8 mouse cellular contexts compared by ENCODE assay signal in the genomic region with DNA sequence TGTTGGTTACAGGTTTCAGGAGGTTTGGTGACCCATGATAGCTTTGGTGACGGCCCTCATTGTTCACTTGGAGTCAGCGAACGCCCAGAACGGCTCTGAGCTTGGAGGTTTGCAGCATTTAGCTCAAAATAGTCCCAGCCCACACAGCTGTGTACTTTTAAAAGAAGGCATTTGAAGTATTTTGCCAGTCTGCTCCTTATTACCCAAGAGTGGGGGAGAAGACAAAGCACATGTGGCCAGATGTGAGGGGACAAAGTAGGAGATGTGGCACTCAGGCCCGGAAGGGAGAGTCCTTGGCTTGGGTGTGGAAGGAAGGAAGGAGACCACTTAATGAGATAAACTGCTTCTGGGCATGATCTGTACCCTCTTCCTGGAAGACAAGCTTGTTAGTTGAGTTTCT. TPM values are rescaled to one million over a fixed set of nuclear protein-coding genes. Genes with fewer than 3 reads are reported as not detected.
DNase-seq lines count a peak whose midpoint lies in the region; ATAC-seq and TF ChIP-seq lines count a peak whose summit lies in the region.

No protein-coding gene starts in this region.

- no peak for TF ChIP-seq EP300 in liver, embryonic 14.5 days (IDR thresholded peaks at IDR 0.05; ENCODE audit: low read depth)

- peak overlapping the region; percentile 97 for H3K27ac ChIP-seq in left cerebral cortex, adult 2 months
- H3K27ac ChIP-seq in heart, embryonic 15.5 days = 0 out of 2 replicates have a peak overlapping the region, but pooled peaks have one; percentile 10
- H3K27ac ChIP-seq in liver, embryonic 14.5 days = no peak overlapping the region
- no peak overlapping the region for H3K27ac ChIP-seq in small intestine, adult 2 months (ENCODE audit: insufficient read depth, low read depth, low read length)

- H3K4me1 ChIP-seq in heart, embryonic 15.5 days (replicated peaks) = peaks cover 44% of the 10 kb centered on the region
- no peaks in the 10 kb centered on the region for H3K4me1 ChIP-seq in liver, embryonic 14.5 days (replicated peaks; ENCODE audit: control insufficient read depth in 2 of 2, insufficient read depth in 2 of 2, low read length in 1 of 2)
- H3K4me1 ChIP-seq in small intestine, adult 2 months (ENCODE audit: control insufficient read depth, insufficient read depth, insufficient read length, low read length) = no peaks in the 10 kb centered on the region

- no peak for TF ChIP-seq CTCF in left cerebral cortex, adult 2 months (IDR thresholded peaks at IDR 0.05)
- TF ChIP-seq CTCF in liver, embryonic 14.5 days (IDR thresholded peaks at IDR 0.05; ENCODE audit: low read depth) = no peak
- no peak for TF ChIP-seq CTCF in small intestine, adult 2 months (IDR thresholded peaks at IDR 0.05; ENCODE audit: extremely low read depth, insufficient read length, insufficient replicate concordance, low read depth, low read length)

- H3K4me3 ChIP-seq in left cerebral cortex, adult 2 months = peak overlapping the region; percentile 62
- peak overlapping the region; percentile 63 for H3K4me3 ChIP-seq in heart, embryonic 15.5 days
- peak overlapping the region in 1 of 2 experiments; percentile 12; a peak in 1 of 4 replicates for H3K4me3 ChIP-seq in liver, embryonic 14.5 days (ENCODE audit: insufficient read depth in 1 of 2, low read depth in 2 of 2, low read length in 2 of 2)
- peak overlapping the region; percentile 66 for H3K4me3 ChIP-seq in small intestine, adult 2 months (ENCODE audit: low read depth, low read length)

- no peak for ATAC-seq in heart, embryonic 15.5 days (replicated peaks; ENCODE audit: insufficient number of reproducible peaks, insufficient read depth, low FRiP score, low read depth)
- ATAC-seq in liver, embryonic 14.5 days (ENCODE audit: insufficient read depth) = no peak
- no peak for ATAC-seq in erythroblast, adult 5-6 weeks (replicated peaks; ENCODE audit: low FRiP score, poor library complexity, severe bottlenecking)
- ATAC-seq in inflammation-experienced regulatory T-cells, adult 6 months = no peak

- WGBS in heart, embryonic 15.5 days = 37% methylated on average over 5 of the region's 5 CpGs
- 35% methylated on average over 5 of the region's 5 CpGs for WGBS in liver, embryonic 14.5 days (ENCODE audit: insufficient replicate concordance)
- 14% methylated on average over 5 of the region's 5 CpGs for WGBS in small intestine, adult 2 months

- H3K27me3 ChIP-seq in heart, embryonic 15.5 days = peaks cover 13% of the 10 kb centered on the region
- H3K27me3 ChIP-seq in liver, embryonic 14.5 days (ENCODE audit: control insufficient read depth, insufficient read depth, low read length) = peaks cover 26% of the 10 kb centered on the region
- H3K27me3 ChIP-seq in small intestine, adult 2 months (ENCODE audit: control insufficient read depth, insufficient read depth, low read length) = no peaks in the 10 kb centered on the region

- DNase-seq in left cerebral cortex, adult 2 months (ENCODE audit: extremely low spot score in 1 of 2, low spot score in 2 of 2) = no peak
- DNase-seq in left cerebral cortex, adult 8-10 months (ENCODE audit: low spot score in 2 of 2) = no peak
- DNase-seq in liver, embryonic 14.5 days (ENCODE audit: low read depth in 3 of 3, low spot score in 3 of 3) = no peak
- DNase-seq in adrenal gland, postnatal 4 days (ENCODE audit: low spot score in 2 of 2) = no peak

- TF ChIP-seq POLR2A in small intestine, adult 2 months (IDR thresholded peaks at IDR 0.05; ENCODE audit: low read depth, low read length) = no peak

- peak overlapping the region; percentile 72; the same call in 1 of the 2 replicates for H3K9ac ChIP-seq in heart, embryonic 15.5 days
- no peak overlapping the region for H3K9ac ChIP-seq in liver, embryonic 14.5 days (replicated peaks)

- H3K36me3 ChIP-seq in heart, embryonic 15.5 days = no peaks in the 10 kb centered on the region
- no peaks in the 10 kb centered on the region for H3K36me3 ChIP-seq in liver, embryonic 14.5 days (replicated peaks; ENCODE audit: control insufficient read depth, insufficient read depth, low read depth)
- H3K36me3 ChIP-seq in small intestine, adult 2 months (ENCODE audit: control insufficient read depth, insufficient read depth, low read length) = no peaks in the 10 kb centered on the region

- intact Hi-C loops in left cerebral cortex, adult 2 months (cut with DNase I) = no loop called here

- H3K4me2 ChIP-seq in heart, embryonic 15.5 days = peak overlapping the region; percentile 96
- peak overlapping the region; percentile 54 for H3K4me2 ChIP-seq in liver, embryonic 14.5 days (ENCODE audit: low read depth)

- no peaks in the 10 kb centered on the region for H3K9me3 ChIP-seq in heart, embryonic 15.5 days (replicated peaks)
- H3K9me3 ChIP-seq in liver, embryonic 14.5 days (ENCODE audit: control insufficient read depth, low read length) = no peaks in the 10 kb centered on the region

RNA-seq across cellular contexts. Expression of a gene that starts 1.3 kb away (rescaled TPM):
- total RNA-seq in left cerebral cortex, adult 2 months (2021) = 10 to 100 TPM; 32.9 to 33.8 TPM
- 10 to 100 TPM; 27.2 to 33.8 (median 30.0) TPM for total RNA-seq in left cerebral cortex, adult 8-10 months (2022)
- polyA plus RNA-seq in heart, embryonic 15.5 days (2015; fragmentation: Nextera tagmentation; extraction: Ambion mirVana) = 50.1 and 57.6 TPM in 2 replicates
- polyA plus RNA-seq in liver, embryonic 14.5 days (2012; rRNA removed) = 1.5 and 1.6 TPM in 2 replicates
- polyA plus RNA-seq in liver, embryonic 14.5 days (2014; fragmentation: Nextera tagmentation; extraction: Ambion mirVana) = 2.0 and 2.3 TPM in 2 replicates
- 17.6 and 24.4 TPM in 2 replicates for polyA plus RNA-seq in small intestine, adult 2 months (2012; rRNA removed)
- not detected in 2 replicates for total RNA-seq in erythroblast, adult 5-6 weeks (2015; ENCODE audit: low replicate concordance)
- total RNA-seq in erythroblast, adult 5-6 weeks (2017; ENCODE audit: low replicate concordance) = 0.68 and 1.5 TPM in 2 replicates
- 1 to 10 TPM in 2 of 3 experiments, under 1 TPM in 1; 0.74 to 2.1 (median 1.7) TPM for polyA plus RNA-seq in inflammation-experienced regulatory T-cells, adult 6 months (2017; shearing (Covaris generic))
- 10 to 100 TPM; 14.2 to 20.3 TPM for total RNA-seq in adrenal gland, postnatal 4 days (2021)

Comparison
In these comparisons a context has a peak if more than half of its experiments do, and no peak if none do; other contexts are left out.
1. H3K27ac ChIP-seq: peak in left cerebral cortex, adult 2 months (single experiment) and heart, embryonic 15.5 days (single experiment); none in liver, embryonic 14.5 days (single experiment) and small intestine, adult 2 months (single experiment).
2. RNA of a gene that starts 1.3 kb away (total RNA-seq): 32.9 to 33.8 TPM in left cerebral cortex, adult 2 months, 27.2 to 33.8 TPM in left cerebral cortex, adult 8-10 months and 14.2 to 20.3 TPM in adrenal gland, postnatal 4 days; 0.68 to 1.5 TPM in erythroblast, adult 5-6 weeks; every median in the first group is over 4 times any median in the second.